Mouse (Mus musculus) cerebellum, postnatal 10 days (tissue): ENCODE measurements at regions not wholly inside any gene's neighbourhood (a gene's known extent, or its start where the extent isn't known, plus 50 kb on each side); places are given as distances from the start of the nearest gene placed in this dataset.

Experiments used
- DNase-seq, 2 experiments: peaks; one replicate each; pipeline ENCODE4 v3.0.0; 2021; ENCODE audit warnings: mixed read lengths in 2 of 2

DNA sequence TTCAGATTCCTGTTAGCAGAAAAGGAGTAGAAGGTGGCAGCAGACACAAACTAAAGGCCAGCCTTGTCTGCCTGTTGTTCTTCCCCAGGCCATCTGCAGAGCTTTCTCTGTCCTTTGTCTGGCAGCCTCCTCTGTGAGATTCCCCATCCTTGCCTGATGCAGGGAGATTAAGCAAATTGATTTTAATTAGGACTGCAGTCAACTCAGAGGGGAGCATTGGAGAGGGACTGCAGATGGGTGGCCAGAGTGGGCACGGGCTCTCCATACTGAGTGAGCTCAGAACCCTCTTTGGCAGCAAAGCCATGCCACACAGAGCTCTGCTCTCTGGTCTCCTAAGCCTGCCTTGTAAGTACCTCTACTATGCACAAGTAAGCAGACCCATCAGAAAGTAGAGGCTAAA lies 158.5 kb downstream of the Maf start:
- DNase-seq = peak; percentile 37 to 60

GRCm38 (mm10) chr8:115544067-115544466 lies 163.5 kb downstream of the Maf start:
- no peak for DNase-seq

DNA sequence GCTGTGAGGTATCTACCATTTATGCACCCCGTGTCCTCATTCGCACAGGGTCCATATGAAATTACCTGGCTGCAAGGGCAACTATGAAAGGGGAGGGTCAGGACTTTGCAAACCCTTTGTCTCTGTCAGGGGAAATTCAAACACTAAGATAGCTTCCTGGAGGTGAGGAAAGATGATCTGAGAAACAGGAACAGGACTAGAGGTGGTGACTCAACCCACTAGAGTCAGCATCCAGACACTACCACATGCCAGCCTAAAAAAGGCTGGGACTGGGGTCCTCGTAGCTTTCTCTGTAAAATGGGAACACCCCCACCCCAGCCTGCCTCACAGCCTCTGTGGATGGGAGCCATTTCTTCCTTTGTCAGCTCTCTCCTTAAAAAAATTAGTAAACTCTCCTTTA lies 164.7 kb downstream of the Maf start:
- no peak for DNase-seq

- no peak for DNase-seq
These were observed 168.0 kb downstream of the Maf start for GRCm38 (mm10) chr8:115539600-115539999.

- no peak for DNase-seq
These were observed 169.4 kb downstream of the Maf start for GRCm38 (mm10) chr8:115538236-115538635.

GRCm38 (mm10) chr8:115537761-115538160 lies 169.8 kb downstream of the Maf start:
- no peak for DNase-seq

DNA sequence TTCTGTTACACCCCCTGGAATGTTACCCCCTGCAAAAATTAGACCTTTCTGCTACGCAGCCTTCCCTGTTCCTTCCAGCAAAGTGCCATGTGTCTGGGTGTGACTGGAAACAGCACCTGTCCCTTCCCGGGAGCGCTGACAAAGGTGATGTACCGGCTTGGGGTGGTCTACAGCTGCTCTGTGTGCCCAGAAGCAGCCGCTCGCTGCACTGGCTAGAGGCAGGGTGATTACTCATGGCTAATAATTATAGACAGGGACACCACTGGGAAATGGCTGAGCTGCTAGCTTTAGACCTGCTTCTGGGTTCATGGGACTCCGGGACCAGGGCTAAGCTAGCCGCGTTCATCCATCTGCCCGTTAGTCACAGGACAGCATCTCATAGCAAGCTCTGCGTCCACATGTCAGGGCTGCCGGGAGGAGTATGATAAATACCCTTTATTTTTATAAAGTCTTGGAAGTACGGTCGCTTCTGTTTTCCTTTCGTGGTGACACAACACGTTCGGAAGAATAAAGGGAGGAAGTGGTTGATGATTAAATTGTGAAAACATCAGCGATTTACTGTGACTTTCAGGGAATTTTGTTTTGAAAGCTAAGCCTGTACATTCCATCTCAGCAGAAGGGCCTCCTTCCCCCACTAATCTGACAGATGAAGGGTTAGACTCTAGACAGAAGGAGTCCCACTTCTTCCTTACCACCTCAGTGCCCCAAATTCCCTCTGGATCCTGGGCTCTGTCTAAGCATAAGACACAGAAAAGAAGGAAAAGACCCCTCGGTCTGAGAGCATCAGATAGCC lies 170.8 kb downstream of the Maf start:
- DNase-seq = peak; percentile 30 to 34

GRCm38 (mm10) chr8:115536001-115536400 lies 171.6 kb downstream of the Maf start:
- peak; percentile 61 to 73 for DNase-seq

- DNase-seq = no peak
These were observed 173.6 kb downstream of the Maf start for GRCm38 (mm10) chr8:115534030-115534429.

DNA sequence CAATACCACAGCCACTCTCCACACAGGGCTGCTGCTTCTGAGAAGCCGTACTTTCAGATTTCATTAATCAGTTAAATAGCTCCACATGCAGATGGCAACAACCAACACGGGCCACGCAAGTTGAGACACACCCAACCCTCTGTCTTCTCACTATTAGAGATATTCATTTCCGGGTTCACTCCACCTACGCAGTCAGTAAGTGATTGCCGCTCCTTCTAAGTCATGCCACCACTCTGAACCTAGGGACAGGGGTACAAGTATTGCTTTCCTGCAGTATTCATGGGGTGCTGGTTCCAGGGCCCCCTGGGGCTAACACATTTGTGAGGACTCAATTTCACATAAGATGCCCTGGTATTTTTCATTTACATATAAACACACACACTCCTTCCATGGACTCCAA lies 176.3 kb downstream of the Maf start:
- DNase-seq = no peak

DNA sequence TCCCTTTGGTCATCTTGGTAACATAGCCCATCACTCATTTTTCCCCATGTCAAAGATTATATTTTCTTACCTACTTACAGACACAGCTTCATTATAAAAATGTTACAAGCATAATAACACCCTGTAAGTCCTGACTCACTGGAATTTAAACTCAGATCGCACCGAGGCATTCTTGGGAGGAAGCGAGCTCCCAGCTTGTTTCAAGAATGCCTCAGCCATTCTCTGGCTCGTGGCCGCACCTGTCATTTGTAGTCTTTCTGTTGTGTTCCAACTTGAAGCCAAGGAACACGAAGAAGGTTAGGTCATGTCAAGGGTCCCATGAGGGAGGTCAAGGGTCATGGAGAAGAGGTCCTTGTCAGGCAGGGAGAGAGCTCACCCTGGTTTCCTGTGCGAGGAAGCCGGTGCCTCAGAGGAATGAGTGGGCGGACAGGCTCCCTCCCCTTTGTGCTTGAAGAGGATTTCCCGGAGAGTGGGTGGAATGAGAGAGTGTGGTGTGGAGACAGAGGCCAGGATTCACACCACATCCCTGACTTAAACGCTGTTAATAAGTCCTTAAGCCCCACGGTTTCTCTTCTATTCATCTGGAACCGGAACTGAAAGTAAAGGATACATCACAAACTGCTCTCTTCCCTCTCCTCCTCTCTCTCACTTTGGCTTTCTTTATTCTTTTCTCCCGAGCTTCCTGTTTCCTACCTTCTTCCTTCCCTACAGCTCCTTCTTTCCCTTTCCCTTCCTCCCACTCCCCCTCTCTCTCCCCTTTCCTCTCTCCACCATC lies 177.8 kb downstream of the Maf start:
- no peak for DNase-seq

- no peak for DNase-seq
These were observed 178.7 kb downstream of the Maf start for GRCm38 (mm10) chr8:115528879-115529278.

GRCm38 (mm10) chr8:115525149-115525548 lies 182.4 kb downstream of the Maf start:
- DNase-seq = no peak

GRCm38 (mm10) chr8:115524713-115525112 lies 182.9 kb downstream of the Maf start:
- DNase-seq = peak; percentile 83 to 90

- DNase-seq = no peak
These were observed 185.1 kb downstream of the Maf start for GRCm38 (mm10) chr8:115522527-115522926.

DNA sequence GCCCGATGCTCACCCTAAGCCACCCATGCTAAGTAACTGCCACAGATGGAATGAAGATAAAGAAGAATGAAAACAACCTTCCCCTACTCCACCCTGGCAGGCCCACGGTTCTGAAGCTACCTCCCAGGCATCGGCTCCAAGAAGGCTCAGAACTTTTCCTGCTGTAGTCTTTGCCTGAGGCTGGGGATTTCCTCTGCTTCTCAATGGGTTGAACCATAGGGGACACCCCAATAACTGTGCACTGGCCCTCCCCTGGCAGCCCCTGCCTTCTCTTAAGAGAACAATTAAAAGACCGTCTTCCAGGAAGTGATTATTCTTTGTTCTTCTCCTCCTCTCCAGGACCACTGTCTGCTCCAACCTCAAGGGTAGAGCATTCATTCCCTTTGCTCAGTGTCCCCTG lies 191.9 kb downstream of the Maf start:
- DNase-seq = no peak

GRCm38 (mm10) chr8:115514485-115514884 lies 193.1 kb downstream of the Maf start:
- no peak for DNase-seq

GRCm38 (mm10) chr8:115507180-115507579 lies 200.4 kb downstream of the Maf start:
- DNase-seq = no peak

- no peak for DNase-seq
These were observed 200.9 kb downstream of the Maf start for GRCm38 (mm10) chr8:115506741-115507140.

- no peak for DNase-seq
These were observed 211.6 kb downstream of the Maf start for GRCm38 (mm10) chr8:115496016-115496415.

- DNase-seq = no peak
These were observed 213.2 kb downstream of the Maf start for GRCm38 (mm10) chr8:115494353-115494752.

DNA sequence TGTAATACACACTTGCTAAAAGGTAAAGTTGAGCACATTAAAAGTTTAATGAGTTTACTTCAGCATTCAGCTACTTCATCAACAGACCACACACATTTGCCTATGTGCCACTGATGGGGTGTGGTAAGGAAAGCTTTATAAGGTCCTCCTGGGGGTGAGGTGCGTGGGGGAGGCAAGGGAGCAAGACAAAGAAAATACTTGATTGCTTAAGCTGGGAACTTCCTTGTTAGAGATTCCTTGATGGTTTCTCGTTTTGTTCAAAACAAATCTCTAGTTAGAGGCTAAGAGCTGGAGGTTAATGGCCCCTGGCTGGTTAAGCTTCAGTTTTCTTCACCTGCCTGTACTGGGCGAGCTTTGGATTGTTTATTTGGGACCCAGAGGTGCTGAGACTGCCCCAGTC lies 220.7 kb downstream of the Maf start:
- DNase-seq = no peak

GRCm38 (mm10) chr8:115481136-115481535 lies 226.5 kb downstream of the Maf start:
- no peak for DNase-seq

DNA sequence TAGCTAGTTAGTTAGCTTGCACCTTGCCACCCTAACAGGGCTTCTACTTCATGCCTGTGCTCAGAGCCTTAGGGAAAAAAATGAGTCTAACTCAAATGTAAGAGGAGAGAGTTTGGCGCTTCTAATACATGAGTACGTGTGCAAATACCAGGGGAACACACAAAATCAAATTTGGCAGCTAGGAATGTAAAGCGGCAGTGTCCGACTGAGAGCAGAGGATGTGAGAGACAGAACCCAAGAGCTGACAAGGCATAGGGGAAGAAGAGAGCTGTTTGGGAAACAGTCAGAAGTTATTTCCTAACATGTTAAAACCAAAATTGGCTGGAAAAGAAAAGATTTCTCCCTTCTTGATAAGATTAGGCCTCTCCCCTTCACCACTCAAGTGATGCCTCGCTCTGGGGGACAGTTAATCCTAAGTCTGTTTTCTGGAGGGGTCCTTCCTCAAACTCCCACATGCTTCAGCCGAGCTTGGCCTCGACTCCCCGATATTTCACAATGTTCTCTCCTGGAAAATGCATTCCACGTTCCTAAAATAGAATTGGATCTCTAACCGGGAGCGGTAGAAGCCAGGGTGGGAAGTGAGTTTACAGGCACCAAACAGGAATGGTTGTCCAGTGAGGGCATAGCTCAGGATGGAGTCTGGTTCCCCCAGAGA lies 229.1 kb downstream of the Maf start:
- DNase-seq = no peak
